Mouse (Mus musculus) heart, embryonic 12.5 days (tissue): ENCODE data around the gene Mmp11. TPM values are rescaled to one million over a fixed set of nuclear protein-coding genes. Genes with fewer than 3 reads are reported as not detected.
"Not testable (repeated sequence)": the region's sequence is repeated elsewhere in the genome, so short reads cannot be mapped to it uniquely, and the experiment has no call there.

Source experiments
- ATAC-seq: fragments of 200-750 bp; cut with Nextera tagmentation; 2 replicates; pipeline ENCODE4 v1.8.0; 2017; ENCODE audit warnings: moderate TSS enrichment, moderate library complexity; ENCODE audit not compliant: insufficient number of reproducible peaks, low FRiP score
- H3K27ac ChIP-seq: fragments of 300-500 bp; sonication (generic); 2 replicates; pipeline ENCODE4 v1.5.1; 2016; ENCODE audit warnings: mild to moderate bottlenecking, moderate library complexity; ENCODE audit not compliant: poor library complexity, severe bottlenecking
- H3K27me3 ChIP-seq: fragments of 300-500 bp; sonication (generic); replicated peaks from 2 replicates; pipeline ENCODE4 v1.6.1; 2016; ENCODE audit warnings: mild to moderate bottlenecking, moderate library complexity
- H3K36me3 ChIP-seq: fragments of 300-500 bp; sonication (generic); 2 replicates; pipeline ENCODE4 v1.6.1; 2016; ENCODE audit warnings: mild to moderate bottlenecking, moderate library complexity
- H3K4me1 ChIP-seq: fragments of 300-500 bp; sonication (generic); replicated peaks from 2 replicates; pipeline ENCODE4 v1.6.1; 2016; ENCODE audit warnings: mild to moderate bottlenecking
- H3K4me2 ChIP-seq: fragments of 300-500 bp; sonication (generic); 2 replicates; pipeline ENCODE4 v1.6.1; 2016; ENCODE audit warnings: mild to moderate bottlenecking, moderate library complexity
- H3K4me3 ChIP-seq: fragments of 300-500 bp; sonication (generic); 2 replicates; pipeline ENCODE4 v1.5.1; 2016; ENCODE audit warnings: mild to moderate bottlenecking
- H3K9ac ChIP-seq: fragments of 300-500 bp; sonication (generic); 2 replicates; pipeline ENCODE4 v1.6.1; 2016; ENCODE audit warnings: mild to moderate bottlenecking, moderate library complexity
- H3K9me3 ChIP-seq: fragments of 300-500 bp; sonication (generic); replicated peaks from 2 replicates; pipeline ENCODE4 v1.6.1; 2016; ENCODE audit warnings: mild to moderate bottlenecking, moderate library complexity
- WGBS: fragments of 180-500 bp; shearing (Covaris S2); methylation state at CpG from one replicate; pipeline ENCODE4 v1.1.7; 2016; 5-methylcytosine and 5-hydroxymethylcytosine counted together
- polyA plus RNA-seq: library from polyadenylated mRNA; unstranded; fragments of >200 nt; fragmentation: Nextera tagmentation; extraction: Ambion mirVana; gene quantifications from 2 replicates; pipeline ENCODE4 v1.2.1, GENCODE M21; 2016

The Mmp11 gene
- polyA plus RNA-seq, 1 experiment from 2014 or later: 27.1 TPM

DNA sequence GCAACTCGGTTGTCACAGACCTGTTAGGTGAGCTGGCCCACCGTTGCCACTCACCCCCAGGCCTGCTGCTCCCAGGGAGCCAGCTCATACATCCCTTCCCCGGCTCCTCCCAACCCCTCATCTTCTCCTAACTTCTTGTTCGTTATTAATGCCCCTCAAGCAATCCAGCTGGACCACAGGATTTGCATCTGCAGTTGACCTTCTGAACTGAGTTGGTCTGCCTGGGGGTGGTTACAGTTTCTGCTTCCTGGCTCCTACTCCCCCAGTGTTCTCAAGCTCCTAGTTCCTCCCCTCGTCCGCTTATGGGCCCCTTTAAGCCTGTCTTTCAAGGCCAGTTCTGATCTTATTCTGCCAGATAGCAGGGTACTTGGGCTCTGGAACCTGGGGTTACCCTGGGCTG is 41.7 kb downstream of the Mmp11 start:
- Histone ChIP-seq H3K9me3 (no peaks in the 10 kb centered on the region), H3K4me2 (no peak overlapping the region), H3K4me3 (no peak overlapping the region), H3K27ac (no peak overlapping the region), H3K4me1 (peaks cover 30% of the 10 kb centered on the region), H3K36me3 (peaks cover 41% of the 10 kb centered on the region), H3K9ac (no peak overlapping the region), H3K27me3 (no peaks in the 10 kb centered on the region)
- no peak for ATAC-seq
- WGBS: 74% methylated on average over 6 of the region's 6 CpGs

DNA sequence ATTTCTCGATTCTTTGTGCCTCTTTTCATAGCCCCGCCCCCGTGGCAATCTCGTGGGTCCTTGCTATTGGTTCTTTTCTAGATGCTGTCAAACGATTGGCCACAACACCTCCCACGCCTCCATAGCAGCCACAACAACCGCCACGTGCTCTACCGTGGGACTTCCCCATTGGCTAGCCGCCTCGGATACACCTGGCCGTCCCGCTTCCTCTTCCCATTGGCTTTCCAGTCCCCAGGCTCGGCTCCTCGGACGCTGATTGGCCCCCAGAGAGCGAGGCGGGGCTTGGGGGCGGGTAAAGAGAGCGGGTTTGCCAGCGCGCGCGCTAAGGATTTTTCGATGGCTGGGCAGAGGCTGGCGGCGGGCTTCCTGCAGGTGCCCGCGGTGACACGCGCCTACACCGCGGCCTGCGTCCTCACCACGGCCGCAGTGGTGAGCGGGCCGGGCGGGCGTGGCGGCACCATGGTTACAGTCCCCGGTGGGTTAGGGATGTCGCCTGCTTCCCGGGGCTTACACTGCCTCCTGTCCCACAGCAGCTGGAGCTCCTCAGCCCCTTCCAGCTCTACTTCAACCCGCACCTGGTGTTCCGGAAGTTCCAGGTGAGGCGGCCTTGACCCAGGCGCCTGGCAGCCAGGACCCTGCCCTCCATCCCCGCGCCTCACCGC is 43.1 kb downstream of the Mmp11 start, which contains the start of gene Derl3:
Gene Derl3 (plus strand): TSS at position 325 of the 662 bp plus-strand sequence.
- Histone ChIP-seq H3K27ac (no peak within 1 kb of the TSS; the same call in 1 of the 2 replicates), H3K36me3 (peaks cover 37% of the 10 kb centered on the region), H3K27me3 (no peaks in the 10 kb centered on the region), H3K9ac (peak within 1 kb of the TSS; percentile 50), H3K4me2 (peak within 1 kb of the TSS; percentile 83), H3K4me3 (peak within 1 kb of the TSS; percentile 47), H3K9me3 (no peaks in the 10 kb centered on the region), H3K4me1 (peaks cover 28% of the 10 kb centered on the region)
- peak; percentile 99 for ATAC-seq
- 2% methylated on average over 51 of the region's 51 CpGs for WGBS

DNA sequence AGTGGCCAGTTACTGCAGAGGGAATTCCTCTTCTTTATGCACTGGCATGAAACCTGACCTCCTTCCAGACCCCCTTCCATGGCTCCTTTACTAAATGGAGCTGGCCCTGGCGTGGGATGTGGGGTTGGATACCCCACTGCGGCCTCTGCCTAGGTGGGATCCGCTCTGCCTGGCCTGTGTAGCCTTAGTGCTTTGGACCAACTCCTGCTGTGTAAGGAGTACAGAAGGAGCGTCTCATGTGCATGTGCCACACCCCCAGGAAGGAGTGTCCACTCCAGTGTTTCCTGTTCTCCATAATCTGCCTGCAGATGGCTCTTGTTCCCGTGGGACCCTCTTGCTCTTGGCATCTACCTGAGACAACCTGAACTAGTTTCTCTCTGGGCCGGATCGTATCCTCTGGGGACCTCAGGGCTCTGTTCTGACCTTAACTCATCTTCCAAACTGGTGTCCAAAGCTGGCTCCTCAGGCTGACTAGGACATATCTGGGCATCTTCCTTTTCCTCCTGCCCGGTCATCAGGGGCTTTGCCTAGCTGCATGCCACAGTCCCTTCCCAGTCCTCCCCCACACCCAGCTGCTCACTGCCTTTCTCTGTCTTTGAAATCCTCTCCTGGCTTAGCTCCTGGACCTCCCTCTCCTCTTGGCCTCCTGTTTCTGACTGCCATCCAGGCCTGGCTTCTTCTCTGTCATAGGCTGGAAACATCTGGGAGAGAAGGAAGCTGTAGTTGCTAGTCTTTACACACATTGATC is 46.7 kb downstream of the Mmp11 start:
- WGBS: 40% methylated on average over 8 of the region's 8 CpGs
- Histone ChIP-seq H3K9ac (no peak overlapping the region), H3K4me2 (no peak overlapping the region), H3K4me3 (no peak overlapping the region), H3K27me3 (no peaks in the 10 kb centered on the region), H3K36me3 (peaks cover 8% of the 10 kb centered on the region; the same call in 1 of the 2 replicates), H3K9me3 (no peaks in the 10 kb centered on the region), H3K27ac (no peak overlapping the region), H3K4me1 (peaks cover 22% of the 10 kb centered on the region)
- no peak for ATAC-seq

DNA sequence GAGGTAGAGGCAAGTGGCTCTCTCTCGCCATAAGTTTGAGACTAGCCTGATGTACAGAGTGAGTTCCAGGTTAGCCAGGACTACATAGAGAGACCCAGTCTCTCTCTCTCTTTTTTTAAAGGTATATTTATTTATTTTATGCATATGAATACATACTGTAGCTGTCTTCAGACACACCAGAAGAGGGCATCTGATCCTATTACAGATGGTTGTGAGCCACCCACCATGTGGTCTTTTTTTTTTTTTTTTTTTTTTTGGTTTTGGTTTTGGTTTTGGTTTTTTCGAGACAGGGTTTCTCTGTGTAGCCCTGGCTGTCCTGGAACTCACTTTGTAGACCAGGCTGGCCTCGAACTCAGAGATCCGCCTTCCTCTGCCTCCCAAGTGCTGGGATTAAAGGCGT is 48.8 kb downstream of the Mmp11 start:
- WGBS: 83% methylated on average over 5 of the region's 5 CpGs
- not testable (repeated sequence) for ATAC-seq

DNA sequence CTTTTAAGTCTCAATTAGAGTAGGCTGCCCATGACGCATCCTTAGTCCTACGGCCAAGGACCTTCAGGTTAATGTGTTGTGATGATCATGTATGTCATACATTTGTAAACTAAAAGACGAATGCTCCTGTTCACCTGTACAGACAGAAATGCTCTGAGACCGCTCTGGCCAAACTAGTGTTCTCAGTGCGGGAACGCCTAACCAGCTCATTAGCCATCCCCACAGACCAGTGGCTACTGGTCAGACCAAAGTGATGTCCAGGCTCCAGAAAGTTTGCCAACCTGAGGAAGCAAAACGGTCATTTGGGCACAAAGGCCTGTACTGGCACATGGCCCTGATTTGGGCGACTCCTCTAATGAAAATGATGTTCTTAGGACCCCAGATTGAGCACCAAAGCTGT is 51.6 kb downstream of the Mmp11 start:
- Histone ChIP-seq H3K4me3 (no peak overlapping the region), H3K27me3 (no peaks in the 10 kb centered on the region), H3K36me3 (no peaks in the 10 kb centered on the region), H3K9ac (no peak overlapping the region), H3K9me3 (no peaks in the 10 kb centered on the region), H3K4me1 (peaks cover 13% of the 10 kb centered on the region), H3K27ac (no peak overlapping the region), H3K4me2 (no peak overlapping the region)
- no peak for ATAC-seq
- 90% methylated on average over 8 of the region's 8 CpGs for WGBS

More for the DNA sequence above, 48.8 kb downstream of the Mmp11 start:
- not testable (repeated sequence) for H3K27ac ChIP-seq, H3K27me3 ChIP-seq, H3K4me2 ChIP-seq, H3K36me3 ChIP-seq, H3K4me3 ChIP-seq, H3K9me3 ChIP-seq, H3K9ac ChIP-seq
- peaks cover 14% of the 10 kb centered on the region for H3K4me1 ChIP-seq

DNA sequence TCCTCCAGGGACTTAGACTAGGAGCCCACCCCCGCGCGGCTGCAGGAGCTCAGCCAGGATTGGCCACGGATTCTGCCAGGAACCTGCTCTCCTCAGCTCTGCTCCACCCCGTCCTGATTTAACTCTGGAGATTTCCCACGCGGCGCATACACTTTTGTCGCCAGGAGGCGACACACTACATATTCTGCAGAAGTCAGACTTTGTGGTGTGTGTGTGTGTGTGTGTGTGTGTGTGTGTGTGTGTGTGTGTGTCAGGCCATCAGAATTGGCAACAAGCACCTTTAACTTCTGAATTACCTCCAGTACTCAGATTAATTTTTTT is 53.1 kb downstream of the Mmp11 start:
- no peaks in the 10 kb centered on the region for H3K36me3 ChIP-seq
- H3K4me3 ChIP-seq: peak overlapping the region; percentile 11; the same call in 1 of the 2 replicates
- no peaks in the 10 kb centered on the region for H3K27me3 ChIP-seq
- H3K4me1 ChIP-seq: no peaks in the 10 kb centered on the region
- H3K9ac ChIP-seq: 0 out of 2 replicates have a peak overlapping the region, but pooled peaks have one; percentile 15
- WGBS: under 1% methylated on average over 10 of the region's 10 CpGs
- H3K9me3 ChIP-seq: no peaks in the 10 kb centered on the region
- peak; percentile 58 for ATAC-seq
- H3K27ac ChIP-seq: no peak overlapping the region
- H3K4me2 ChIP-seq: peak overlapping the region; percentile 50

DNA sequence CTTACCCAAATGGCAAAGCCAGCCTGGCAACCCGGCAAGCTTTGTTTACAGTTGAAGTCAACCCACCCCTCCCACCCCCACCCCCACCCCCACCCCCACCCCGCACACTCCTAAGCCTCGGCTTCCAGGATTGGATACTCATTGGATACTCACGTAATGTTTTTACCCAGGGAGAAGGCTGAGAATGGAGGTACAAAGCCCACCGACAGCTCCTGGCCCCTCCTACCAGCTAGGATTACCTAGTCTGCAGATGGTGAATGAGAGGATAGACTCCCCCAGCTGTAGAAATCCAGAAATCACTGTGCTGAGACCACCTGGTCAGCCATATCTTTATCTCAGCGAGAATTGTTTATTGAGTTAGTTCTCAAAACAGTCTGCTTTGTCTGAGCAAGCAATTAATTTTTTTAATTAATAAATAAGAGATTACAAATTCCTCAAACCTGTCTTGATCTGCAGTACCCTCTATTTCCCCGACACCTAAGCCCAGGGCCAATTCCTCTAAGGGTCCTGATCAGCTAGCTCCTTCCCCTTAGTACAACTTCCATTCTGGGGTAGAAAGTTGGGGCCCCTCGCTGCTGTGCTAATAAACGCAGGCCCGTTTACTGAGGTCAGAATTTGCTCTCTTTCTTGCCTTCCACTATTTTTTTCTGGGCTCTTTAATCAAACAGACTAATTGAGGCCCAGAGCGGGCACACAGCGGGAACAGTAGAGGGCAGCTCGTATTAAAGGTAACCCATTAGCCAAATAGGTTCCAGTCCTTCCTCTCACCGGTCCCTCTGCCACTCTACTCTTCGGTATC is 53.7 kb downstream of the Mmp11 start:
- 0 out of 2 replicates have a peak overlapping the region, but pooled peaks have one; percentile 15 for H3K9ac ChIP-seq
- no peaks in the 10 kb centered on the region for H3K9me3 ChIP-seq
- H3K27me3 ChIP-seq: no peaks in the 10 kb centered on the region
- 0 out of 2 replicates have a peak overlapping the region, but pooled peaks have one; percentile 46 for H3K27ac ChIP-seq
- H3K4me1 ChIP-seq: no peaks in the 10 kb centered on the region
- no peaks in the 10 kb centered on the region for H3K36me3 ChIP-seq
- H3K4me2 ChIP-seq: peak overlapping the region; percentile 50
- H3K4me3 ChIP-seq: peak overlapping the region; percentile 11; the same call in 1 of the 2 replicates
- ATAC-seq: no peak; the same call in 1 of the 2 replicates
- WGBS: 8% methylated on average over 15 of the region's 15 CpGs

DNA sequence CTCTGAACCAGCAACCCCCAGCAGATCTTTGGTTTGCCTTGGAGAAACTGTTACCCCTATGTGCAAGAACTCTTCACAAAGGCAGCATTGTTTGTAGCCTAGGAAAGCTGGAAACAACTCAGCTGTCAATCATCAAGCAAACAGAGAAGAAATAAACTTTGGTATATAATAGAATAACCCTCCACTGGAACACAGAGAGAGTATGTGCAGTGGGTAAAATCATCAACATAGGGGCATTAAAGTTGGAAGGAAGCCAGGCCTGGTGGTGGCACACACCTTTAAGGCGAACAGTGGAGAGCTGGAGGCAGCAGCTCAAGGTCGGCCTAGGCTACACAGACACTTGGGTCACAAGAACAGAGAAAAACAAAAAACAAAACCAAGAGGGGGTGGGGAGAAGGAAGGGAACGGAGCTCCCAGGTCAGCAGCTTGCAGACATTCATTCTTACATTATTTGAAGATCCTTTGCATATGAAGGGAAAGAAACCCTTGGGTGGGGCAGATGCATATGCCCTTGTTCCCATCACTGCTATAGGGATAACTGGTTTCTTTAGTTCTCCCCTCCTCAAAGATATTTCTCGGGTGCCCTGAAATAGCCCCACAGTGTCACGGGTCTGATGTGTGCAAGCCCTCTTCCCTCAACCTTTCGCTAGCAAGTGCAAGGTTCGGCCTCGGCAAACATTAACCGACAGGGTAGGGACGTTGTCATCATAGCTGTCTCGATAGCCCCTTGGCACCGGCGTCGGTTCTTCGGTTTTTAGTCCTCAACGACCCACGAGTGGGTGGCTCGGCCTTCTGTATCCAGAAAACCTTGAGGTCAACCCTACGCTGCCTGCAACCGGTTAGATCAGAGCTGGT is 54.5 kb downstream of the Mmp11 start:
- ATAC-seq: no peak
- Histone ChIP-seq H3K4me1 (no peaks in the 10 kb centered on the region), H3K4me3 (no peak overlapping the region), H3K27me3 (no peaks in the 10 kb centered on the region), H3K4me2 (peak overlapping the region; percentile 15; the same call in 1 of the 2 replicates), H3K9ac (no peak overlapping the region), H3K27ac (peak overlapping the region; percentile 46), H3K36me3 (no peaks in the 10 kb centered on the region), H3K9me3 (no peaks in the 10 kb centered on the region)
- 24% methylated on average over 20 of the region's 20 CpGs for WGBS

DNA sequence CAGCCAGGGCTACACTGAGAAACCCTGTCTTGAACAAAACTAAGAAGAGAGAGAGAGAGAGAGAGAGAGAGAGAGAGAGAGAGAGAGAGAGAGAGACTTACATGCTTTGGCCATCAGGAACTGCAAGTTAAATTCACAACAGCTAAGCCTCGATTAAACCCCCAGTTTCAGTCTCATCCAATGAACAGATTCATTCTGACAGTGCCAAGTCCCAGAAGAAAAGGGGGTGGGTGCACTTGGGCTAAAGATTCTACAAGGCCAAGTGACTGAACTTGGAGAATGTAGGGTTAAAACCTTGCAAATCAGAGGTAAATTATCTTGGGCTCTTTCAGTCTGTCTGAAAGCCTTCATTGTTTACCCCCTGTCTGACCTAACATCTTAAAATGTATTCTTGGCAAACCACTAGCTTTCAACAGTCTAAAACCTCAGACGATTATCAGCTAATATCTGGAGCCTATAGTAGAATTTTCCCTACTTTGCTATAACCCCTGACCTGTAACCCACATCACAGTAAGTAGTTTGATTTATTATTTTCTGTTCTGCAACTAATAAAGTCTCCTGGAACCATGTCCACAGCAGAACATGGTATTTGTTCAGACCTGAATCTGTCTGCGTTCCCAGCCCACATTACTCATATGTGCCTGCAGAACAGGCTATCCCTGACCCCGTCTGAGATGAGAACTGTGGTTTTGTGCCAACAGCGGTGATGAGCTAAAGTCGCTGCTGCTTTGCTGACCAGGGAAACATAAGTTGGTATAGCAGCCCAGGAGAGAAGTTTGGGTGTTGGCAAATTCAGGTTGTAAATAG is 55.3 kb downstream of the Mmp11 start:
- Histone ChIP-seq H3K9me3 (no peaks in the 10 kb centered on the region), H3K9ac (no peak overlapping the region), H3K27ac (peak overlapping the region; percentile 46), H3K36me3 (no peaks in the 10 kb centered on the region), H3K4me1 (no peaks in the 10 kb centered on the region), H3K4me2 (no peak overlapping the region), H3K27me3 (no peaks in the 10 kb centered on the region), H3K4me3 (no peak overlapping the region)
- WGBS: 62% methylated on average over 6 of the region's 6 CpGs
- ATAC-seq: no peak

DNA sequence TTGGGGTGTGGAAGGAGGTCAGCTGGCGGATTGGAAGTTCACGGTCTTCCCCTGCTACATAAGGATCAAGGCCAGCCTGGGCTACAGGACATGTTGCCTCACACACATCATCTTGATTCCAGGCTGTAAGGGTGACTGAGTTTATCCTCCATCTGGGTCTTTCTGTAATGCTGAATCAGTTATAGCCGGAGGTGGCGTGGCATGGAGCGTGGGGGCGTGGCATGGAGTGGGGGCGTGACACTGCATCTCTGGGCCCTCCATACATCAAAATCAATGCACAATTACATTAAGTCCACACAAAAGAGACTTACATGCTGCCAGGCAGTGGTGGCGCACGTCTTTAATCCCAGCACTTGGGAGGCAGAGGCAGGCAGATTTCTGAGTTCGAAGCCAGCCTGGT is 55.9 kb downstream of the Mmp11 start:
- Histone ChIP-seq H3K27me3 (no peaks in the 10 kb centered on the region), H3K9ac (no peak overlapping the region), H3K27ac (peak overlapping the region; percentile 4), H3K9me3 (no peaks in the 10 kb centered on the region), H3K4me2 (no peak overlapping the region), H3K4me1 (no peaks in the 10 kb centered on the region), H3K36me3 (no peaks in the 10 kb centered on the region), H3K4me3 (no peak overlapping the region)
- 92% methylated on average over 10 of the region's 10 CpGs for WGBS
- no peak for ATAC-seq
